Mouse (Mus musculus) MEL (cell line): ENCODE results near the gene Rtl9. TPM values are rescaled to one million over a fixed set of nuclear protein-coding genes. Genes with fewer than 3 reads are reported as not detected.

Experiments
- DNase-seq: peaks from one replicate; pipeline ENCODE4 v3.0.0; 2011; ENCODE audit warnings: low read depth, low spot score
- H3K27ac ChIP-seq: 2 replicates; pipeline ENCODE4 v1.5.1; 2012; ENCODE audit warnings: low read depth, mild to moderate bottlenecking, control low read depth, low read length, moderate library complexity; ENCODE audit not compliant: control insufficient read depth
- H3K27me3 ChIP-seq, 2 experiments: fragments of 150-350 bp in 1 of 2; sonication (generic) in 1 of 2; 2 replicates each; pipeline ENCODE4 v1.6.1; 2012; ENCODE audit warnings: low read length in 2 of 2, mild to moderate bottlenecking in 2 of 2, improper control_type of control experiment in 1 of 2, moderate library complexity in 1 of 2; ENCODE audit not compliant: insufficient read depth in 2 of 2, control insufficient read depth in 1 of 2
- H3K36me3 ChIP-seq, 2 experiments: 2 replicates each; pipeline ENCODE4 v1.6.1; 2012 to 2014; ENCODE audit warnings: low read length in 2 of 2, improper control_type of control experiment in 1 of 2, inconsistent platforms in 1 of 2, mild to moderate bottlenecking in 1 of 2; ENCODE audit not compliant: insufficient read depth in 2 of 2, control insufficient read depth in 1 of 2
- H3K4me1 ChIP-seq, 2 experiments: fragments of 150-350 bp in 1 of 2; sonication (generic) in 1 of 2; 2 replicates each; pipeline ENCODE4 v1.6.1; 2012; ENCODE audit warnings: low read length in 2 of 2, improper control_type of control experiment in 1 of 2, mild to moderate bottlenecking in 1 of 2; ENCODE audit not compliant: insufficient read depth in 2 of 2, control insufficient read depth in 1 of 2
- H3K4me3 ChIP-seq, 2 experiments: fragments of 150-350 bp in 1 of 2; sonication (generic) in 1 of 2; 2 replicates each; pipeline ENCODE4 v1.5.1; 2012; ENCODE audit warnings: low read depth in 2 of 2, low read length in 2 of 2, mild to moderate bottlenecking in 2 of 2, moderate library complexity in 2 of 2, control low read depth in 1 of 2, improper control_type of control experiment in 1 of 2; ENCODE audit not compliant: control insufficient read depth in 1 of 2, insufficient read depth in 1 of 2
- H3K79me2 ChIP-seq: 2 replicates; pipeline ENCODE4 v1.6.1; 2012; ENCODE audit warnings: mild to moderate bottlenecking, low read length, moderate library complexity; ENCODE audit not compliant: control insufficient read depth, poor library complexity, insufficient read depth
- H3K9ac ChIP-seq: 2 replicates; pipeline ENCODE4 v1.6.1; 2012; ENCODE audit warnings: low read depth, mild to moderate bottlenecking, control low read depth, low read length, moderate library complexity; ENCODE audit not compliant: control insufficient read depth, poor library complexity, severe bottlenecking
- H3K9me3 ChIP-seq: fragments of 150-350 bp; sonication (generic); replicated peaks from 2 replicates; pipeline ENCODE4 v1.6.1; 2012; ENCODE audit warnings: mild to moderate bottlenecking, low read length, improper control_type of control experiment, moderate library complexity; ENCODE audit not compliant: insufficient read depth
- CHD1 ChIP-seq: IDR thresholded peaks from 2 replicates; pipeline ENCODE4 v1.6.1; 2012; ENCODE audit warnings: low read depth, mild to moderate bottlenecking, inconsistent platforms, low read length, improper control_type of control experiment
- CHD2 ChIP-seq: IDR thresholded peaks from 2 replicates; pipeline ENCODE4 v1.6.1; 2011; ENCODE audit warnings: low read length, improper control_type of control experiment
- ETS1 ChIP-seq: IDR thresholded peaks from 2 replicates; pipeline ENCODE4 v1.6.1; 2012; ENCODE audit warnings: low read depth, mild to moderate bottlenecking, inconsistent platforms, low read length, improper control_type of control experiment, moderate library complexity
- HCFC1 ChIP-seq: IDR thresholded peaks from 2 replicates; pipeline ENCODE4 v1.6.1; 2012; ENCODE audit warnings: low read depth, mild to moderate bottlenecking, inconsistent platforms, low read length, improper control_type of control experiment, moderate library complexity
- MAFK ChIP-seq: IDR thresholded peaks from 2 replicates; pipeline ENCODE4 v1.6.1; 2011; ENCODE audit warnings: low read depth, mild to moderate bottlenecking, low read length, improper control_type of control experiment, borderline replicate concordance
- MAX ChIP-seq: IDR thresholded peaks from 2 replicates; pipeline ENCODE4 v1.6.1; 2011; ENCODE audit warnings: low read length, improper control_type of control experiment
- MAZ ChIP-seq: IDR thresholded peaks from 2 replicates; pipeline ENCODE4 v1.6.1; 2012; ENCODE audit warnings: low read depth, mild to moderate bottlenecking, inconsistent platforms, low read length, improper control_type of control experiment
- MYB ChIP-seq: IDR thresholded peaks from 2 replicates; pipeline ENCODE4 v1.6.1; 2011; ENCODE audit warnings: mild to moderate bottlenecking, low read depth, low read length, improper control_type of control experiment
- NELFE ChIP-seq: IDR thresholded peaks from 2 replicates; pipeline ENCODE4 v1.6.1; 2011; ENCODE audit warnings: low read depth, low read length, improper control_type of control experiment
- POLR2AphosphoS2 ChIP-seq: IDR thresholded peaks from 2 replicates; pipeline ENCODE4 v1.6.1; 2011; ENCODE audit warnings: low read length, improper control_type of control experiment
- RAD21 ChIP-seq: IDR thresholded peaks from 2 replicates; pipeline ENCODE4 v1.6.1; 2011; ENCODE audit warnings: mild to moderate bottlenecking, low read depth, low read length, improper control_type of control experiment
- SMC3 ChIP-seq: IDR thresholded peaks from 2 replicates; pipeline ENCODE4 v1.6.1; 2011; ENCODE audit warnings: low read depth, low read length, improper control_type of control experiment
- TAL1 ChIP-seq: IDR thresholded peaks from 2 replicates; pipeline ENCODE4 v1.6.1; 2012; ENCODE audit warnings: mild to moderate bottlenecking, inconsistent platforms, low read length, moderate library complexity, mixed read lengths
- ZC3H11A ChIP-seq: IDR thresholded peaks from 2 replicates; pipeline ENCODE4 v1.6.1; 2012; ENCODE audit warnings: low read depth, mild to moderate bottlenecking, inconsistent platforms, low read length, improper control_type of control experiment
- ZKSCAN1 ChIP-seq: IDR thresholded peaks from 2 replicates; pipeline ENCODE4 v1.6.1; 2012; ENCODE audit warnings: low read depth, mild to moderate bottlenecking, inconsistent platforms, low read length, improper control_type of control experiment, moderate library complexity
- ZNF384 ChIP-seq: IDR thresholded peaks from 2 replicates; pipeline ENCODE4 v1.6.1; 2012; ENCODE audit warnings: low read depth, mild to moderate bottlenecking, inconsistent platforms, low read length, improper control_type of control experiment
- polyA plus RNA-seq, 2 experiments: library from polyadenylated mRNA; stranded (reverse) in 1 of 2; unstranded in 1 of 2; fragments of >175 nt in 1 of 2; fragments of >200 nt in 1 of 2; gene quantifications; 2 replicates each; pipeline versions ENCODE4 v1.2.1 to v1.2.4; 2012; ENCODE audit warnings: low replicate concordance in 2 of 2, low read depth in 1 of 2; ENCODE audit not compliant: insufficient read length in 2 of 2, insufficient read depth in 1 of 2, missing spikeins in 1 of 2
- total RNA-seq: library from RNA; depleted of rRNA; stranded (reverse); fragments of 300-350 nt; gene quantifications from 2 replicates; pipeline ENCODE4 v1.2.3, GENCODE M21; 2012

Gene Rtl9
- total and polyA plus RNA-seq, 3 experiments: not detected

DNA sequence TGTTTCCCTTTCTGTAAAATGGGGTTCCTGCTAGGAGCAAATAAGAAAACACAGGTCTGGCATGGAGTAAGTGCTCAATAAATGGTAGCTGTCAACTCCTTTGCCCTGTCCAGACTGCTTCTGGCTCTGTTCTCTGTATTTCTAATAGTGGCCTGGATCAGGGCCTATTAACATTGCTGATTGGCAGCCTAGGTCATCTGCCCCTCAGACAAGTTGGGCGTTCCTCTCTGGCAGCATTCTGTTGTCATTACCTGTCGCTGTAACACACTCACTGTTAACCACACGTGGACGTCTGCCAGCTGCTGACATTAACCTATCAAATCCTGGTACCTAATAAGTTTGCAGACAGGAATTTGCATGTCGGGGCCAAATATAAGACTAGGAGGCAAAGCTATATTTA lies 31.8 kb upstream of the Rtl9 start:
- Histone ChIP-seq H3K36me3 (no peaks in the 10 kb centered on the region), H3K9ac (no peak overlapping the region), H3K79me2 (no peaks in the 10 kb centered on the region), H3K4me3 (no peak overlapping the region)
- TF ChIP-seq ZC3H11A (no peak), SMC3 (no peak), RAD21 (no peak), HCFC1 (no peak), POLR2AphosphoS2 (no peak), NELFE (no peak), MAFK (no peak)
- TF ChIP-seq, all 39 proteins: peak for 0
- Histone ChIP-seq H3K9me3 (no peaks in the 10 kb centered on the region), H3K4me1 (no peaks in the 10 kb centered on the region), H3K27ac (no peak overlapping the region), H3K27me3 (peaks cover 3 to 7% of the 10 kb centered on the region in 2 experiments; a peak in 2 of 4 replicates)
- peak; percentile 35 for DNase-seq

DNA sequence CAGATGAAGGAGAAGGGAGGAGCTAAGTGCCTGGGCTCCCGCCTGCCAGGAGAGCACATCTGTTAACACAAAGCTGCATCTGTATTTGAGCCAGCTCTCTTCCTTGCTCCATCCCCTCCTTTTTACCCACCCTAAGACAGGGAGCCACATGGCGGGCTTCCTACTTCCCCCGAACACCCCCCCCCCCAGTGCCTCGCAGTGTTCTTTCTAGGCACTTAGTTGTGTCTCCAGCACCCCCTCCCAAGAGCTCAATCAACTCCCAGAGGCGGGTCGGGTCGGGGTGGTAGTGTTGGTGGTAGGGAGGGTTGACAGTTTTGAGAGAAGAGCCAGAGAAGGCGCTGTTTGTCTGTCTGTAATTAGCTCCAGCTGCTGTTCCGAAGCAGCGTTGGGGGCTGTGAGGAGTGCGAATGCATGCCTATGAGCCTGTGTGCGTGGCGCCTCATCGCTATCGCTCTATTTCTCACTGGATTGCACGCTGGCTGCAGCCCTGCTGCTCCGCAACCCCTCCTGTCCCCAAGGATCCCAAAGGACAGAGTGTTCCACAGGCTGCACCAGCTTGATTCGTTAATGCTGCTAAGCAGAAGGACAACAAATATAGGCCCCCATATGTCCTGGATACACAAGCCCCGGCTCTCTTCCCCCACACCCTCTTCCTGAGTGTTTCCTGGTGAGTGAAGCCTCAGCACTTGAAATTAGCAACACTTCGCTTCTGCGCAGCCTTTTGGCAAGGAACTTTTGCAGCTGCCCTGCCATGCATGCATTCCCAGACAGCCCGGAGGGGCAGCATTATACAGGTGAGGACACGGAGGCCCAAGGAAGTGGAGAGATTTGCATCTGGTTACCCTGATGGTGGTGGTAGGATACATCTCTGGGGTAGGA lies 18.7 kb upstream of the Rtl9 start:
- Histone ChIP-seq H3K4me3 (no peak overlapping the region), H3K36me3 (no peaks in the 10 kb centered on the region), H3K27me3 (peaks cover 0 to 10% of the 10 kb centered on the region in 2 experiments; a peak in 3 of 4 replicates), H3K27ac (no peak overlapping the region), H3K9me3 (no peaks in the 10 kb centered on the region), H3K9ac (no peak overlapping the region), H3K4me1 (no peaks in the 10 kb centered on the region), H3K79me2 (no peaks in the 10 kb centered on the region)
- DNase-seq: no peak
- TF ChIP-seq ZNF384: no peak
- no peak for TF ChIP-seq CHD2
- no peak for TF ChIP-seq MAZ
- TF ChIP-seq CHD1: no peak
- TF ChIP-seq NELFE: no peak
- no peak for TF ChIP-seq ZKSCAN1
- no peak for TF ChIP-seq ETS1
- no peak for TF ChIP-seq MYB
- TF ChIP-seq MAX: no peak
- TF ChIP-seq TAL1: no peak
